Mouse (Mus musculus) thymus, adult 2 months (tissue): ENCODE data around the gene Ankrd16. TPM values are rescaled to one million over a fixed set of nuclear protein-coding genes. Genes with fewer than 3 reads are reported as not detected.

Source experiments
- DNase-seq: peaks from one replicate; pipeline ENCODE4 v3.0.0; 2021
- H3K27ac ChIP-seq: fragments of 200-500 bp; 2 replicates; pipeline ENCODE4 v1.5.1; 2012; ENCODE audit warnings: low read length, control low read depth; ENCODE audit not compliant: control insufficient read depth, insufficient read depth
- H3K27me3 ChIP-seq: fragments of 200-500 bp; 2 replicates; pipeline ENCODE4 v1.6.1; 2012; ENCODE audit warnings: mild to moderate bottlenecking, low read length, moderate library complexity, mixed read lengths; ENCODE audit not compliant: control insufficient read depth, insufficient read depth
- H3K36me3 ChIP-seq: fragments of 200-500 bp; 2 replicates; pipeline ENCODE4 v1.6.1; 2012; ENCODE audit warnings: mild to moderate bottlenecking, low read length, moderate library complexity; ENCODE audit not compliant: control insufficient read depth, insufficient read depth
- H3K4me1 ChIP-seq: fragments of 200-500 bp; replicated peaks from 2 replicates; pipeline ENCODE4 v1.6.1; 2012; ENCODE audit warnings: low read length; ENCODE audit not compliant: control insufficient read depth, insufficient read depth
- H3K4me3 ChIP-seq: fragments of 200-500 bp; 2 replicates; pipeline ENCODE4 v1.5.1; 2012; ENCODE audit warnings: mild to moderate bottlenecking, low read length, control low read depth, moderate library complexity; ENCODE audit not compliant: control insufficient read depth, insufficient read depth
- CTCF ChIP-seq: fragments of 200-500 bp; IDR thresholded peaks from 2 replicates; pipeline ENCODE4 v1.5.1; 2012; ENCODE audit warnings: mild to moderate bottlenecking, control low read depth, low read length, moderate library complexity, borderline replicate concordance; ENCODE audit not compliant: control insufficient read depth, poor library complexity, insufficient read depth; ENCODE audit errors: extremely low read depth
- POLR2A ChIP-seq: fragments of 200-500 bp; IDR thresholded peaks from 2 replicates; pipeline ENCODE4 v1.6.1; 2012; ENCODE audit warnings: mild to moderate bottlenecking, low read length, control low read depth, moderate library complexity; ENCODE audit not compliant: control insufficient read depth, poor library complexity, insufficient read depth; ENCODE audit errors: extremely low read depth
- WGBS: fragments of 180-500 bp; shearing (Covaris S2); methylation state at CpG from one replicate; pipeline ENCODE4 v1.1.7; 2018; 5-methylcytosine and 5-hydroxymethylcytosine counted together
- polyA plus RNA-seq: library from polyadenylated mRNA; depleted of rRNA; stranded (reverse); fragments of >200 nt; gene quantifications from 2 replicates; pipeline ENCODE4 v1.2.3, GENCODE M21; 2012

Gene Ankrd16
- polyA plus RNA-seq, 1 experiment: 103 TPM

GRCm38 (mm10) chr2:11774426-11774825 lies 3.2 kb upstream of the Ankrd16 start:
- H3K27ac ChIP-seq: no peak overlapping the region

DNA sequence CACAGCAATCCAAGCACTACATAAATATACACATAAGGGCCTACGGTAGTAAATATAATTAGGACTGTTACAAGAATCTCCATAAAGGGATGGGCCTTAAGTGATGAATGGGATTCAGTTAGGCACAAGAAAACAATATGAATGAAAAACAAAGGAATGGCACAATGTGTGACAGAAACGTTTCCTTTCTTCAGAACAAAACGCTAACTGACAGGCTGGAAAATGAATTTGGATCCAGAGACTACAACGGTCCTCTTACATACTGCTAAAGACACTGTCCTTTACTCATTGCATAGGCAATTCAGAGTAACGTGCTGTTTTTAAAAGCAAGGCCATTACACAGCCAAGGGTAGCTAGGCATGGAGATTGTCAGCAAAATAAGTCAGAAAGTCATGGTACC lies 2.6 kb upstream of the Ankrd16 start:
- DNase-seq: no peak
- Histone ChIP-seq H3K36me3 (no peaks in the 10 kb centered on the region), H3K27me3 (no peaks in the 10 kb centered on the region), H3K27ac (no peak overlapping the region), H3K4me3 (no peak overlapping the region), H3K4me1 (peaks cover 10% of the 10 kb centered on the region)
- TF ChIP-seq POLR2A (no peak), CTCF (no peak)
- 97% methylated on average over 5 of the region's 5 CpGs for WGBS

More at GRCm38 (mm10) chr2:11774426-11774825, 3.2 kb upstream of the Ankrd16 start:
- no peak for DNase-seq
- H3K36me3 ChIP-seq: no peaks in the 10 kb centered on the region
- no peak overlapping the region for H3K4me3 ChIP-seq
- TF ChIP-seq CTCF: no peak
- no peak for TF ChIP-seq POLR2A
- H3K27me3 ChIP-seq: no peaks in the 10 kb centered on the region
- peaks cover 5% of the 10 kb centered on the region; the same call in 1 of the 2 replicates for H3K4me1 ChIP-seq
- 95% methylated on average over 10 of the region's 10 CpGs for WGBS

- 47% methylated on average over 8 of the region's 8 CpGs for WGBS
- no peak overlapping the region for H3K4me3 ChIP-seq
- no peaks in the 10 kb centered on the region for H3K36me3 ChIP-seq
- H3K4me1 ChIP-seq: peaks cover 10% of the 10 kb centered on the region
- no peak for DNase-seq
- H3K27me3 ChIP-seq: no peaks in the 10 kb centered on the region
- H3K27ac ChIP-seq: no peak overlapping the region
- no peak for TF ChIP-seq CTCF
- TF ChIP-seq POLR2A: no peak
These were observed 1.3 kb upstream of the Ankrd16 start for GRCm38 (mm10) chr2:11776415-11776814.

- TF ChIP-seq POLR2A: no peak
- no peak for TF ChIP-seq CTCF
- no peaks in the 10 kb centered on the region for H3K27me3 ChIP-seq
- under 1% methylated on average over 43 of the region's 43 CpGs for WGBS
- H3K36me3 ChIP-seq: peaks cover 11% of the 10 kb centered on the region
- peak overlapping the region; percentile 73 for H3K27ac ChIP-seq
- peak; percentile 85 for DNase-seq
- peaks cover 10% of the 10 kb centered on the region for H3K4me1 ChIP-seq
- H3K4me3 ChIP-seq: peak overlapping the region; percentile 100
These were observed 579 bp downstream of the Ankrd16 start for GRCm38 (mm10) chr2:11778087-11778823.

GRCm38 (mm10) chr2:11784159-11784558 lies 6.5 kb downstream of the Ankrd16 start:
- WGBS: 95% methylated on average over 6 of the region's 6 CpGs
- TF ChIP-seq POLR2A (no peak), CTCF (no peak)
- peaks cover 6% of the 10 kb centered on the region for H3K4me1 ChIP-seq
- H3K36me3 ChIP-seq: peaks cover 48% of the 10 kb centered on the region
- no peak overlapping the region for H3K27ac ChIP-seq
- H3K4me3 ChIP-seq: no peak overlapping the region
- no peak for DNase-seq
- H3K27me3 ChIP-seq: no peaks in the 10 kb centered on the region

DNA sequence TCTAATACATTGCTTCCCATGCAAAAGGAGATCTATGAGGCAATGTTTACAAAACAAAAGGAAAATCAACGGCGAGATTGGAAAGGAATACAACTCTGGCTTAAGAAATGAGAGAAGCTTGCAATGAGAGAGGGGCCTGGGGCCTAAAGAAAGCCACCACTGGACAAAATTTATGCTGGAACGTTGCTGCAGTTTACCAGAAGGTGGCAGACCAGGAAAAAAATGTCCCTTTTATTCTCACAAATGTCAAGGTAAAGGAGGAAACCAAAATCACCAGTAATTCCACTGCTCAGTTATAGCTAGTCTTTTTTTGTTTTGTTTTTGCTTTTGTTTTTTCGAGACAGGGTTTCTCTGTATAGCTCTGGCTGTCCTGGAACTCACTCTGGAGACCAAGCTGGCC lies 17.0 kb downstream of the Ankrd16 start:
- WGBS: 69% methylated on average over 4 of the region's 4 CpGs
- peaks cover 14% of the 10 kb centered on the region for H3K36me3 ChIP-seq
- TF ChIP-seq POLR2A: no peak
- no peak for TF ChIP-seq CTCF
- no peak overlapping the region for H3K4me3 ChIP-seq
- no peaks in the 10 kb centered on the region for H3K27me3 ChIP-seq
- no peak overlapping the region for H3K27ac ChIP-seq
- DNase-seq: no peak
- H3K4me1 ChIP-seq: no peaks in the 10 kb centered on the region
